In genomic region chr5:21055820-21056531, GRCm38 (mm10) we compare ENCODE assay signal across 7 mouse cellular contexts. TPM values are rescaled to one million over a fixed set of nuclear protein-coding genes. Genes with fewer than 3 reads are reported as not detected.
DNase-seq lines count a peak whose midpoint lies in the region; ATAC-seq lines count a peak whose summit lies in the region.

Gene Ptpn12 (minus strand): TSS chr5:21055911.

- no peaks in the 10 kb centered on the region for H3K9me3 ChIP-seq in embryonic facial prominence, embryonic 10.5 days
- no peaks in the 10 kb centered on the region for H3K9me3 ChIP-seq in limb, embryonic 10.5 days (replicated peaks)
- H3K9me3 ChIP-seq in midbrain, embryonic 13.5 days, result no peaks in the 10 kb centered on the region

- H3K4me3 ChIP-seq in embryonic facial prominence, embryonic 10.5 days, result peak within 1 kb of the TSS; percentile 97
- peak within 1 kb of the TSS; percentile 93 for H3K4me3 ChIP-seq in limb, embryonic 10.5 days
- H3K4me3 ChIP-seq in midbrain, embryonic 13.5 days (replicated peaks), result peak within 1 kb of the TSS; percentile 98

- peaks cover 18% of the 10 kb centered on the region for H3K4me1 ChIP-seq in embryonic facial prominence, embryonic 10.5 days
- peaks cover 18% of the 10 kb centered on the region for H3K4me1 ChIP-seq in limb, embryonic 10.5 days
- peaks cover 30% of the 10 kb centered on the region for H3K4me1 ChIP-seq in midbrain, embryonic 13.5 days (replicated peaks)

- peak within 1 kb of the TSS; percentile 81 for H3K4me2 ChIP-seq in midbrain, embryonic 13.5 days (replicated peaks)

- DNase-seq in adrenal gland, postnatal 10 days, result peak; percentile 99
- peak; percentile 98 for DNase-seq in embryonic facial prominence, embryonic 10.5 days (ENCODE audit: low spot score)
- DNase-seq in kidney, adult 11 months, result peak; percentile 98
- DNase-seq in limb, embryonic 10.5 days (ENCODE audit: low spot score), result peak; percentile 99
- DNase-seq in spleen, adult 12 weeks (ENCODE audit: low spot score), result peak; percentile 92

- H3K36me3 ChIP-seq in embryonic facial prominence, embryonic 10.5 days (replicated peaks), result no peaks in the 10 kb centered on the region
- no peaks in the 10 kb centered on the region for H3K36me3 ChIP-seq in limb, embryonic 10.5 days
- H3K36me3 ChIP-seq in midbrain, embryonic 13.5 days, result no peaks in the 10 kb centered on the region

- H3K9ac ChIP-seq in midbrain, embryonic 13.5 days (replicated peaks), result peak within 1 kb of the TSS; percentile 99

- H3K27me3 ChIP-seq in embryonic facial prominence, embryonic 10.5 days (replicated peaks; ENCODE audit: low read depth, poor library complexity, severe bottlenecking), result no peaks in the 10 kb centered on the region
- no peaks in the 10 kb centered on the region for H3K27me3 ChIP-seq in limb, embryonic 10.5 days (ENCODE audit: low read depth, poor library complexity, severe bottlenecking)
- no peaks in the 10 kb centered on the region for H3K27me3 ChIP-seq in midbrain, embryonic 13.5 days

- peak within 1 kb of the TSS; percentile 99 for H3K27ac ChIP-seq in embryonic facial prominence, embryonic 10.5 days (replicated peaks)
- H3K27ac ChIP-seq in limb, embryonic 10.5 days, result peak within 1 kb of the TSS; percentile 99
- H3K27ac ChIP-seq in midbrain, embryonic 13.5 days, result peak within 1 kb of the TSS; percentile 100

- under 1% methylated on average over 73 of the region's 73 CpGs for WGBS in embryonic facial prominence, embryonic 10.5 days
- under 1% methylated on average over 65 of the region's 73 CpGs for WGBS in limb, embryonic 10.5 days
- under 1% methylated on average over 59 of the region's 73 CpGs for WGBS in midbrain, embryonic 13.5 days

- peak; percentile 82 for ATAC-seq in granulocyte monocyte progenitor cell, adult 5-6 weeks (replicated peaks; ENCODE audit: poor library complexity, severe bottlenecking)
- peak; percentile 96 for ATAC-seq in midbrain, embryonic 13.5 days

RNA-seq across cellular contexts. Expression of gene Ptpn12, which starts in this region (rescaled TPM):
- total RNA-seq in adrenal gland, postnatal 10 days (2021), result 10 to 100 TPM; 44.9 to 53.5 TPM
- polyA plus RNA-seq in embryonic facial prominence, embryonic 10.5 days (2016; fragmentation: Nextera tagmentation; extraction: Ambion mirVana), result 22.6 and 25.6 TPM in 2 replicates
- 34.1 and 54.1 TPM in 2 replicates for total RNA-seq in granulocyte monocyte progenitor cell, adult 5-6 weeks (2014; fragmentation: Nextera tagmentation)
- total RNA-seq in granulocyte monocyte progenitor cell, adult 5-6 weeks (2017), result 21.7 and 27.4 TPM in 2 replicates
- polyA plus RNA-seq in limb, embryonic 10.5 days (2016; fragmentation: Nextera tagmentation; extraction: Ambion mirVana), result 24.6 and 25.2 TPM in 2 replicates
- polyA plus RNA-seq in midbrain, embryonic 13.5 days (2015; fragmentation: Nextera tagmentation; extraction: Ambion mirVana), result 29.1 TPM in 2 replicates

Comparison
In these comparisons a context has a peak if more than half of its experiments do, and no peak if none do; other contexts are left out.
1. Peak in every context shown above with its lines: DNase-seq, ATAC-seq, H3K4me3 ChIP-seq and H3K27ac ChIP-seq.